Mouse (Mus musculus) E14TG2a.4 (cell line): ENCODE measurements around the gene Dao.

Source experiments
- CTCF ChIP-seq: conservative IDR thresholded peaks from 2 replicates; pipeline ENCODE4 v1.5.1; 2014; ENCODE audit warnings: low read length
- NANOG ChIP-seq: IDR thresholded peaks from 2 replicates; pipeline ENCODE4 v1.6.1; 2014; ENCODE audit warnings: borderline replicate concordance, low read length, mixed read lengths

GRCm38 (mm10) chr5:114063958-114064357 lies 60.5 kb downstream of the Dao start:
- TF ChIP-seq CTCF = no peak
- no peak for TF ChIP-seq NANOG
